Mouse (Mus musculus): Measurements from ENCODE around the gene Lamb1.

GRCm38 (mm10) chr12:31302266-31302665, 37.2 kb downstream of the Lamb1 start:
- TF ChIP-seq POLR2A (IDR thresholded peaks at IDR 0.05; ENCODE audit: low read depth, low read length) (no peak), CTCF (IDR thresholded peaks at IDR 0.05; ENCODE audit: extremely low read depth, insufficient read length, insufficient replicate concordance, low read depth, low read length) (no peak)

Data from small intestine, adult 2 months (tissue).